Mouse (Mus musculus): Measurements from ENCODE around the gene Sema6d.

Gene Sema6d

DNA sequence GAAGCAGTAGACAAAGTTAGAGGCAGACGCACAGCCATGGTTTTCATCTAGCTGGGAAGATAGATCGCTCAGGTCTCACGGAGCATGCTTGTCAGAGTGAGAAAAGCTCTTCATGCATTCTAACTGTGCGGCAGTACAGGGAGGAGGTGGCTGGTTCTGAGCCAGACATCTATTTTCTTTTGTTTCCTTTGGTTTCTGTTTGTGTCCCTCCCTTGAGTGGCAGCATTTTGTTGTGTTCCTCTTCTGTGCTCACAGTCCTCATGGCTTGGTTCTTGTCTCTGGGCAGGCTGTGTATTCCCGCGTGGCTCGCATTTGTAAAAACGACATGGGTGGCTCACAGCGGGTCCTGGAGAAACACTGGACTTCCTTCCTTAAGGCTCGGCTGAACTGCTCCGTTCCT, 567.6 kb downstream of the Sema6d start:
- DNase-seq (ENCODE audit: low spot score): no peak

DNA sequence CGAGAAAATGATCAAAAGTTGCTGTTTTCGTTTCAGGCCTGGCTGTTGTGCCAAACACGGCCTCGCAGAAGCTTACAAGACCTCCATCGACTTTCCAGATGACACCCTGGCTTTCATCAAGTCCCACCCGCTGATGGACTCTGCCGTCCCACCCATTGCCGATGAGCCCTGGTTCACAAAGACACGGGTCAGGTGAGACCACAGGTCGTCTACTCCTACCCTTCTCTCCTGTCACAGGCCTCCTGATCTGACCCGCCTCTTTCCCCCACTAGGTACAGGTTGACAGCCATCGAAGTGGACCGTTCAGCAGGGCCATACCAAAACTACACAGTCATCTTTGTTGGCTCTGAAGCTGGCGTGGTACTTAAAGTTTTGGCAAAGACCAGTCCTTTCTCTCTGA, 568.6 kb downstream of the Sema6d start:
- no peak for DNase-seq (ENCODE audit: low spot score)

DNA sequence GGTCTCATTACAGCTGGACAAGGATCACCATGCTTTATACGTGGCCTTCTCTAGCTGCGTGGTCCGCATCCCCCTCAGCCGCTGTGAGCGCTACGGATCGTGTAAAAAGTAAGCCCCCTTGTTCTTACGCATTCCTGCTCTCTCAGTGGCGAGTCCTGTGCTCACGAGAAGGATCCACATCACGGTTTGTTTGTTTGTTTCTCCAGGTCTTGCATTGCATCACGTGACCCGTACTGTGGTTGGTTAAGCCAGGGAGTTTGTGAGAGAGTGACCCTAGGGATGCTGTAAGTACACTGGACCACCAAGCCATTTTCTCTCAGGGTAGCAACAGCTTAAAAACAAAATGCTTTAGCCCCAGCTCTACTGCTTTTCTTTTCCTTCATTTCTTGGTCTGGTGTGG, 569.8 kb downstream of the Sema6d start:
- no peak for DNase-seq (ENCODE audit: low spot score)

DNA sequence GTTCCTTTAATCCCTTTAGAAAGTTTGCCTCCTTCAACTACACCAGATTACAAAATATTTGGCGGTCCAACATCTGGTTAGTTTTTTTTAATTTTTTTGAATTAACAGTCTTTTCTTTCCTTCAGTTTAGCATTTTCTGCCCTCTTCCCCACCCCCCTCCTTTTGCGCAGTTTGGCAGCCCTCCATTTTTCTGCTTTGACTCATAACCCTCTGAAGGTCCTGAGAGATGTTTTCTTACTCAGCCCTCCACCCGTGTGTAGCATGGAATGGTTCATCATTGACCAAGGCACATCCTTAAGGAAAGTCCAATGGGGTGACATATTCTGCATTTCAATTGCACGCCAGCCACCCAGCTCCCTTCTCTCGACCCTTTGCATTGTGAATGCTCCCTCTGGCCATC, 570.9 kb downstream of the Sema6d start:
- DNase-seq (ENCODE audit: low spot score): no peak

DNA sequence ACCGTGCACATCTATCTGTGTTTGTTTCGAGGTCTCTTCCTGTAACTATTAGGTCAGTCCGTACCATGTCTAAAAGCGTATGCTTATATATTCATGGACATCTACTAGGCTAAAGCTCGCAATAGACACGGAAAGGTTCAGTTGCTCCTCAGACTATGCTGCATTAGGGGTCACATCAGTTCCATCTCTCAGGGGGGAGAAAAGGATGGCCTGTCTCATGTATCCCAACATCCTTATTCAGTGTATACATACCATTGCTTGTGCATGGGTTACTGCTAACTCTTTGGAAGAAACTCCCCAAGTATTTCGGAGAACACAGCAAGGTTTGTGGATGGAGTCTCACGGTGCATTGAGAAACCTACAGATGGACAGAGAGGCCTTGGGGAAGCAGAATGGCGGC, 571.5 kb downstream of the Sema6d start:
- DNase-seq (ENCODE audit: low spot score): no peak

DNA sequence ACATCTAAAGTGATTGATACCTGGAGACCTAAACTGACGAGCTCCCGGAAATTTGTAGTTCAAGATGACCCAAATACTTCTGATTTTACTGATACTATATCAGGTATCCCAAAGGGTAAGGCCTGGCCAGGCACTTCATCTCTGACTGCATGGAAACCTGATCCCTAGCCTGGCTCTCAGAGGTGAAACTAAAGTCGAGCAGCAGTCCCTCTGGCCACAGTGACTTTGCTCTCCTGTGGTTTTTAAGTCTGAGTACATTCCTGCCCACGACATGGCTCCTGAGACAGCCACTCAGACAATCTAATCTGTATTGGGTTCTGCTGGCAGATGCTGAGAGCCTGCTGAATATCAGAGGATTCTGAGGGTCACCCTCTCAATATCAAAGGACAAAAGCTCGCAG, 572.5 kb downstream of the Sema6d start:
- no peak for DNase-seq (ENCODE audit: low spot score)

DNA sequence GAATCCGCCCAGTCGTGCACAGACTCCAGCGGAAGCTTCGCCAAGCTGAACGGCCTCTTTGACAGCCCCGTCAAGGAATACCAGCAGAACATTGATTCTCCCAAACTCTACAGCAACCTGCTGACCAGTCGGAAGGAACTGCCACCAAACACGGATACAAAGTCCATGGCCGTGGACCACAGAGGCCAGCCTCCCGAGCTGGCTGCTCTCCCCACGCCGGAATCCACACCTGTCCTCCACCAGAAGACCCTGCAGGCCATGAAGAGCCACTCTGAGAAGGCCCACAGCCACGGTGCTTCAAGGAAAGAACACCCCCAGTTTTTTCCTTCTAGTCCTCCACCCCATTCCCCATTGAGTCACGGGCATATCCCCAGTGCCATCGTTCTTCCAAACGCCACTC, 574.4 kb downstream of the Sema6d start:
- DNase-seq (ENCODE audit: low spot score): no peak

DNA sequence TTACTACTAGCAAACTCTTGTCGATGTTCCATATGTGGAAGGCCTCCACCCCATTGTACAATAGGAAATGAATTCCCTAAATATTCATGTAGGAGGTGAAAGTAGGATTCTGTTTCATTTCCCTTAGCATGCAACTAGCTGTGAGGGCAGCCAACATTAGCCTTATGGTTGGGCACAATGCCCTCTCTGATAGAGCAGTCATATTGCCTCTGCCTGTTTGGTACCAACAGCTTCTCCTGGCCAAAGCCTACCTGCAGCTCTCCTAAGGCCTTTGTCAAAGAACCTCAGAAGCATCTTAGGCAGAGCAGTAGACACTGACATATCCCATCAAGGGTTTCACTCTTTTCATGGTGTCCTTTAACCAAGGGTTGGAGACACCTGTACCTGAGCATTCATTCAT, 578.7 kb downstream of the Sema6d start:
- DNase-seq (ENCODE audit: low spot score): no peak

DNA sequence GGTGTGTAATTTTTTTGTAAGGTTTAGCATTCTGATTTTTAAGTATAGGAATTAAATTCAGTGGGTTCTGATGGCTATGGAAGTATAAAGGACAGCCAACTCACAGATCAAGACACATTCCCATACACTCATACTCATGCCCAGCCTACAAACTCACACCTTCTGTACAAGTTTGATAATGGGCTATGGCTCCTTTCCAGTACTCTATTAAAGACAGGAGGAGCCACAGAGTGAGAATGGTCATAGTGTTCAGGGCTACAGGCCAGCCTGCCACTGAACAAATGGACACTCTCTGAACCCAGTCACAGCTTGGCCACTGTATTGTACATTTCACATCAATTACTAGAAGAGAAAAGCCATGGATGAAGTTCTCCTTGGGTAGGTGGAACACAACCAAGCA, 583.3 kb downstream of the Sema6d start:
- no peak for DNase-seq (ENCODE audit: low spot score)

DNA sequence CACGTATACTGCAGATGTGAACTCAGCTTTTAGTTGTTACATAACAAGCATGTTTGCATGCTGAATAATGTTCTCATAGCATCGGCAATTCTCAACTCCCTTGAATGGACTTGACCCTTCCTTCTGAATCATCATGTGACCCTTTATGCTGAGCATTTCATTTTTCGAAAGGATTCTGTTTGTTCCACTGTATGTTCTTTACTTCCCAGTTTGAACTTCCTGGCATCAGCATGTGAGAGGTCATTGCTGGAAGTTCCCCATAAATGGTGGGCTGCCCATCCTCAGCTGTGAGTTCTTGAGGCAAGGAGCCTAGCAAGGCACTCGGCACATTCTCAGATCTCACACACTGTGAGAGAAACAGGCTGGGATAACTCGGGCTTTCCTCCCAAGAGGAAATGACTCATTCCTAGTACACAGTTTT, 594.7 kb downstream of the Sema6d start:
- DNase-seq (ENCODE audit: low spot score): peak; percentile 10

DNA sequence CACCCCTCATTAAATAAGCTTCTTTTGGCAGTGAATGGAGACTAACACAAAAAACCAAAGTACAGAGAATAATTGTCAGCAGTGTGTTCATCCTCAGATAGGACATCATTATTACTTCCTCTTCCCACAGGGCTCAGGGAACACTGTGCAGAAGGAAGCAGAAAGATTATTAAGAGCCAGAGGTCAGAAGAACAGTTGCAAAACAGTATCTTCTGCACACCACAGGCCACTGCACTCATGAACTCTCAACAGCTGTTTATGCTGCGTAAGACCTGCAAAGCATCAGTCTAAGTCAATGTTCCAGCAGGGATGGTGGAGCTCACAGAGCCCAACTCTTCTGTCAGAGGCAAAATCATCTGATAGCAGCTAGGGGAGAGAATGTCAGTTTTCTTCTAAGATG, 600.6 kb downstream of the Sema6d start:
- DNase-seq (ENCODE audit: low spot score): no peak

DNA sequence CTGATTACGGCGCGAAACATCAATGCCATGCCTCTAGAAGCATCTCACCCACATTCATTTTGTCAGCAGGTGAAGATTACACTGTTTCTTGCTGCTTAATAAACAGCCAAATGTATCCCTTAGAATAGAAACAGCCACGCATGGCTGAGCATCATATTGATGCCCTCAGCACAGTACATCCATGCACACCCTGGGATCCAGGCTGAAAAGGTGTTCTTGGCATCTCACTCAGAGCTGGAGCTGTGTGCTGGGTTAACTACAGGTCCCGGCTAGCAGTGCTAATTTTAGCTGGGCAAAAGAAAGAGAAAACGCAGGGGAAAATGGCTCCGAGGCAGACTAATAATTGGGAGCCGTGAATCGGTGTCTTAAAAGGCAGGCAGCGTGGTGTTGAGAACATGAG, 612.9 kb downstream of the Sema6d start:
- no peak for DNase-seq (ENCODE audit: low spot score)

DNA sequence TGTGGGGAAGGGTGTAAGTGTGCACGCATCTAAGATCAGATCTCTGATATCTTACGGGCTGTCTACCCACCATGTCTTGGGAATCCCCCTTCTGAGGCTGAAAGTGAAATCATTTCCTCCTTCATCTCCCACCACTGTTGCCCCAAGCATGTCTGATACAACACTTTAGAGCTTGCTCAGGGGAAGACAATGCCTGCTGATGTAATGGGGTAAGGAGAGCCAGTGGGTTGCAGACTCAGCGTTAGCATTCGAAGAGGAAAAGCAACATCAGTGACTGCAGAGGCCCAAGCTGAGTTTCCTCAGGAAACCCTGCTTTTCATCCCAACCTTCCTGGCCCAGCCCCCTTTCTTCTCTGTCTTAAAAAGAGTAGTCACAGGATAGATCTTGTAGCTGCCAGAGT, 615.2 kb downstream of the Sema6d start:
- DNase-seq (ENCODE audit: low spot score): no peak

DNA sequence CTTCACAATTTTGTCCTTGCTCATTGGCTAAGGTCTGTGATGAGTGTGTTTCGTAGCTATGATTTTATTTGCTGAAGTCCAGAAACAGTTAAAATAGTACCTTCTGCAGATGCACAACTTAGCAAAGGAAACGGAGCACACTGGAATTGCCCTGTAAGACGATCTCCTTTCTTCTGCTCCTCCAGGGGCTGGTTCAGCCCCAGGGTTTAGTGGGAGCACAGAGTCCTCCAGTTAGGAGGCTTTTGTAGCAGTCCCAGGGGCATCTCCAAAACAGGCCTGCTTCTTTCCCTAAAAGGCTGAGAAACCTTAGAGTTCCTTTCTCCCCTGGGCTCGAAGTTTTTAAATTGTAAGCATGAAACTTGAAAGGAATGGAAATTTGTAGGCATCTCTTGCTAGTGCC, 616.0 kb downstream of the Sema6d start:
- DNase-seq (ENCODE audit: low spot score): no peak

DNA sequence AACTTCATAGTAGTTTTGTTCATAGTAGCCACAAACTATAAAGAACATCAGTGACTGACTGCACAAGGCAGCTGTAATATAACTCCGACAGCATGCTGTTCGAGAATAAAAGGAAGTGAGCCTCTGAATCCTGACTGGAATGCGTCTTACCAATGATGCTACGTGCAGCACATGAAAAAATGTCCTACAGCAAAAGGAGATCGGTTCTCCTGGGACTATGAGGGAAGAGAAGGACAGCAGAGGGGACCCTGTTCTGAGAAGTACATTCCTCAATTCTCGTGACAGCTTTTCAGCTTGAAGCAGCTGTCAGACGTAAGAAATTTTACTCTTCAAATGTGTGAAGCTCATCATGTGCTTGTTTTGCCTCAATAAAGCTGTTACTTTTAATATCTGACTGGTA, 617.1 kb downstream of the Sema6d start:
- no peak for DNase-seq (ENCODE audit: low spot score)
